Mouse (Mus musculus) heart, embryonic 13.5 days (tissue): Measurements from ENCODE around the gene Fbxl16. TPM values are rescaled to one million over a fixed set of nuclear protein-coding genes. Genes with fewer than 3 reads are reported as not detected.
A peak's percentile ranks its signal among the peaks of the same experiment; 100 is the strongest.

Experiments
- ATAC-seq: fragments of 200-750 bp; cut with Nextera tagmentation; 2 replicates; pipeline ENCODE4 v1.8.0; 2017; ENCODE audit warnings: moderate TSS enrichment; ENCODE audit not compliant: insufficient number of reproducible peaks, low FRiP score, low TSS enrichment; ENCODE audit errors: extremely low read depth
- H3K27ac ChIP-seq: fragments of 300-500 bp; sonication (generic); replicated peaks from 2 replicates; pipeline ENCODE4 v1.5.1; 2015; ENCODE audit warnings: moderate library complexity, mild to moderate bottlenecking, inconsistent platforms
- H3K27me3 ChIP-seq: fragments of 300-500 bp; sonication (generic); replicated peaks from 2 replicates; pipeline ENCODE4 v1.6.1; 2015; ENCODE audit warnings: mild to moderate bottlenecking, inconsistent platforms
- H3K36me3 ChIP-seq: fragments of 300-500 bp; sonication (generic); 2 replicates; pipeline ENCODE4 v1.6.1; 2015; ENCODE audit warnings: mild to moderate bottlenecking, inconsistent platforms
- H3K4me1 ChIP-seq: fragments of 300-500 bp; sonication (generic); 2 replicates; pipeline ENCODE4 v1.6.1; 2015; ENCODE audit warnings: inconsistent platforms
- H3K4me2 ChIP-seq: fragments of 300-500 bp; sonication (generic); 2 replicates; pipeline ENCODE4 v1.6.1; 2015; ENCODE audit warnings: inconsistent platforms, mild to moderate bottlenecking, moderate library complexity
- H3K4me3 ChIP-seq: fragments of 300-500 bp; sonication (generic); 2 replicates; pipeline ENCODE4 v1.5.1; 2015; ENCODE audit warnings: moderate library complexity, mild to moderate bottlenecking, inconsistent platforms
- H3K9ac ChIP-seq: fragments of 300-500 bp; sonication (generic); 2 replicates; pipeline ENCODE4 v1.6.1; 2015; ENCODE audit warnings: inconsistent platforms, mild to moderate bottlenecking, moderate library complexity
- H3K9me3 ChIP-seq: fragments of 300-500 bp; sonication (generic); 2 replicates; pipeline ENCODE4 v1.6.1; 2016; ENCODE audit warnings: inconsistent platforms
- WGBS: fragments of 180-500 bp; shearing (Covaris S2); methylation state at CpG from one replicate; pipeline ENCODE4 v1.1.7; 2015; ENCODE audit warnings: mixed read lengths; 5-methylcytosine and 5-hydroxymethylcytosine counted together
- polyA plus RNA-seq: library from polyadenylated mRNA; unstranded; fragments of >200 nt; fragmentation: Nextera tagmentation; extraction: Ambion mirVana; gene quantifications from 2 replicates; pipeline ENCODE4 v1.2.1, GENCODE M21; 2015

Gene Fbxl16
- polyA plus RNA-seq, 1 experiment from 2014 or later = 1.0 TPM

DNA sequence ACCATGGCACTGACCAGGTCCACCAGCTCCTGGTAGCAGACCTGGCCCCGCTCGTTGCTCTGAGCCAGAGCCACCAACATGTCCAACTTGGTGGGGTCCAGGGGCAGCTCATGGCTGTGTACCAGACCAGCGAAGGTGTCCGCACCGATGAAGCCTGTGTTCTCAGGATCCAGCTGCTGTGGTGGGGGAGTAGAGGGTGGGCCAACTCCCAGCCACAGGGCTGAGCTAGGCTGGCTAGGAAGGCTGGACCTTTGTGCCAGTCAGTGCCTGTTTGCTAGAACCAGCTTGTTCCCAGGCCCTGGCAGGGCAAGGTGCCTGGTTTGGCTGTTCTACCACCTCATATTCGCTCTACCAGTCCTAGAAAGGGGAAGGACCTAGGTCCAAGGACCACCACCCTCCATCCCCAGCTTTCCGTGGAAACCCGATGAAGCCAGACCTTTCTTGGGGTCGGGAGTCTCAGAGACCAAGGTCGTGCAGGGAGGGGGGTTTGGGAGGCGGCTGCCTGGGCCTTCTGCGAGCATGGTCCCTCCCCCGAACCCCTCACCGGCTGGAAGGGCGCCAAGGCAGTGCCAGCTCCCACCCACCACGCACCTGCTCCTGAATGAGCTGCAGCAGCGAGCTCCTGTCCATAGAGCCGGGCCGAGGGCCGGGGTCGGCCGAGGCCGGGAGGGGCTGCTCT, 27.7 kb downstream of the Fbxl16 start:
- Histone ChIP-seq H3K4me3 (peak overlapping the region; percentile 53), H3K27me3 (no peaks in the 10 kb centered on the region), H3K9ac (peak overlapping the region; percentile 84), H3K4me1 (peaks cover 56% of the 10 kb centered on the region), H3K4me2 (peak overlapping the region; percentile 86), H3K36me3 (peaks cover 63% of the 10 kb centered on the region), H3K27ac (peak overlapping the region; percentile 74), H3K9me3 (no peaks in the 10 kb centered on the region)
- no peak for ATAC-seq
- WGBS = 20% methylated on average over 21 of the region's 23 CpGs

DNA sequence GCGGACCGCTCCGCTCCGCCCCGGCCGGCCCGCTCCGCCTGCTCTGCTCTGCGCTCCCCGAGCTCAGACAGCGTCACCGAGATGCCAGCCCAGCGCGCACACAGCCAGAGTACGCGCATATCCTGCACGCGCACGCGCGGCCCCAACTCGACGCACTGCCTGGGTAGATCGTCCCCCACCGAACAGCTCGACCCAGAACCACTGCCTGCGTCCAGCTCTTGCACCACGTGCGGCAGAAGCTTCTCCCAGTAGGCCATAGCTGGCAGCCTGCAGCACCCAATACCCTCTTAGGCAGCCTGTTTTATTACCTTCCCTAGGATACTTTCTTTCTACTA, 28.2 kb downstream of the Fbxl16 start, which contains the start of gene Rhbdl1:
TSS of gene Rhbdl1 (minus strand) at position 220 of the 335 bp plus-strand sequence.
- peaks cover 51% of the 10 kb centered on the region for H3K4me1 ChIP-seq
- ATAC-seq = no peak
- peak within 1 kb of the TSS; percentile 53 for H3K4me3 ChIP-seq
- H3K4me2 ChIP-seq = peak within 1 kb of the TSS; percentile 86
- H3K27me3 ChIP-seq = no peaks in the 10 kb centered on the region
- no peaks in the 10 kb centered on the region for H3K9me3 ChIP-seq
- peaks cover 64% of the 10 kb centered on the region for H3K36me3 ChIP-seq
- 2% methylated on average over 29 of the region's 29 CpGs for WGBS
- peak within 1 kb of the TSS; percentile 84 for H3K9ac ChIP-seq
- H3K27ac ChIP-seq = peak within 1 kb of the TSS; percentile 74

DNA sequence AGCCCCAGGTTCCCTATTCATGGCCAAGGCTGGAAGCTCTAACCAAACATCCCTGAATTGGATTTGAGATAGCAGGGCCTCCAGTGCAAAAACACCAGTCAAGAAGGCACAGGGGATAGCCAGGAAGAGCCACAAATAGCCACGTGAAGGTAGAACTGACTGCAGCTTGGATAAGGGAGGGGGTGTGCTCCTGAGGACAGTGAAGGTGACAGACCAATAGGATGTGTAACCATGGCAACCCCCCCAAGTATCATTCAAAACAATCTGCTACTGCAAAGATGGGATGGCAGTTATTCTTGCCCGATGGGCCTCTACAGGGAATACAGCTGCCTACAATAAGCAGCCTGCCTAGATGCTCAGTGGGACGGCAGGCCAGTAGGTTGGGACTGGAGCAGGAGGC, 28.6 kb downstream of the Fbxl16 start:
- H3K4me2 ChIP-seq = peak overlapping the region; percentile 86
- no peaks in the 10 kb centered on the region for H3K27me3 ChIP-seq
- peak overlapping the region; percentile 53; the same call in 1 of the 2 replicates for H3K4me3 ChIP-seq
- no peak for ATAC-seq
- peak overlapping the region; percentile 74 for H3K27ac ChIP-seq
- peaks cover 49% of the 10 kb centered on the region for H3K4me1 ChIP-seq
- H3K36me3 ChIP-seq = peaks cover 69% of the 10 kb centered on the region
- WGBS = 44% methylated on average over 3 of the region's 3 CpGs
- H3K9ac ChIP-seq = peak overlapping the region; percentile 84
- H3K9me3 ChIP-seq = no peaks in the 10 kb centered on the region

DNA sequence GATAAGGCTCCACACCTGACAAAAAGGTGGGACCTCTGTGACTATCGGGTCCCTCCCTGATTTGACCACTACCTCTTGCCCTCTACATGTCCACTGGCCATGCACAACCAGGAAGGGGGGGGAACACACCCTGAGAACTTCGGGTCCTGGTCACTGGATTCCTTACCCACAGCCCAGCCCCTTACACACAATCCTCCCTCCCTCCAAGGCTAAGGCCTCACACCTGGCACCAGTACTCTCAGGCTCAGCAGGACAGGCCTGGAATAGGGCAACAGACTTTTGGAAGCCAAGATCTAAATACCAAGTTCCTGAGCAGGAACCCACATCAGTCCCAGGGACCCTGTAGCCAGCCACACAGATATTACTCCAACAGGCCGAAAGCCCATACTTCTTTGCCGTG, 30.0 kb downstream of the Fbxl16 start:
- Histone ChIP-seq H3K9me3 (no peaks in the 10 kb centered on the region), H3K4me2 (no peak overlapping the region), H3K36me3 (peaks cover 71% of the 10 kb centered on the region), H3K4me3 (no peak overlapping the region), H3K4me1 (peaks cover 58% of the 10 kb centered on the region), H3K9ac (0 out of 2 replicates have a peak overlapping the region, but pooled peaks have one; percentile 5), H3K27me3 (no peaks in the 10 kb centered on the region), H3K27ac (no peak overlapping the region)
- 79% methylated on average over 4 of the region's 4 CpGs for WGBS
- no peak for ATAC-seq

DNA sequence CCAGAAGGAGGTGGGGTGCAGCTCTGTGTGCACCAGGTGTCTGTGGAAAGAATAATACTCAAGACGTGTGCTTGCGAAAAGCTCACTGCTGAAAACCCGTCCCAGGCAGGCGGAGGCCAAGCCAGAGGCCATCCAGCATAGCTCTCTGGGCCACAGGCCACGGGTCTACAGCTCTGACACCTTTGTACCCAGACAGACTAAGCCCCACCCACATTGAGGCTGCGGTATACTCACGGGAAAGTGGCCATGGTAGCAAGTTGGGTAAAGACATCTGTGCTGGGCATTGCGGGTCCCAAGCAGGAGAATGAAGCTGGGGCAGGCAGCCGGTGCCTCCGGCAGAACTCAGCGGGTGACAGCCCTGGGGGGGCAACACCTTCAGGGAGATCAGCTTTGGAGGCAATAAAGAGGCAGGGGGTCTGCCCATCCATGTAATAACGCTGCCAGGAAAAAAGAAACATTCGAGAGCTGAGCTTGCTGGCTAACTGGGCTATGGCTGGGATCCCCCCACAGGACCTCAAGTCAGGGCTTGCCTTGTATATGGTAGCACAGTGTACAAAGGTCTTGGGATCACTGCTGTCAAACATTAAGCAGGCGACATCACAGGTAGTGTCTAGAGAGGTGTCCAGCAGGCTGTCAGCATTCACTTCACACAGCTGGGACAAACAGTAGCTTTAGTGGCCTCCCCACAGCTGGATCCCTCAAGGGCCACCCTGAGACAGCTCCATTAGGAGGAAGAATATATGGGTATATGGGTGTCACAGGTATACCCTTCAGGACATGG, 30.8 kb downstream of the Fbxl16 start:
- no peak overlapping the region for H3K4me3 ChIP-seq
- no peaks in the 10 kb centered on the region for H3K27me3 ChIP-seq
- H3K27ac ChIP-seq = no peak overlapping the region
- peaks cover 68% of the 10 kb centered on the region for H3K36me3 ChIP-seq
- no peak overlapping the region for H3K9ac ChIP-seq
- no peak for ATAC-seq
- no peaks in the 10 kb centered on the region for H3K9me3 ChIP-seq
- H3K4me1 ChIP-seq = peaks cover 53% of the 10 kb centered on the region
- 82% methylated on average over 14 of the region's 14 CpGs for WGBS
- H3K4me2 ChIP-seq = no peak overlapping the region

DNA sequence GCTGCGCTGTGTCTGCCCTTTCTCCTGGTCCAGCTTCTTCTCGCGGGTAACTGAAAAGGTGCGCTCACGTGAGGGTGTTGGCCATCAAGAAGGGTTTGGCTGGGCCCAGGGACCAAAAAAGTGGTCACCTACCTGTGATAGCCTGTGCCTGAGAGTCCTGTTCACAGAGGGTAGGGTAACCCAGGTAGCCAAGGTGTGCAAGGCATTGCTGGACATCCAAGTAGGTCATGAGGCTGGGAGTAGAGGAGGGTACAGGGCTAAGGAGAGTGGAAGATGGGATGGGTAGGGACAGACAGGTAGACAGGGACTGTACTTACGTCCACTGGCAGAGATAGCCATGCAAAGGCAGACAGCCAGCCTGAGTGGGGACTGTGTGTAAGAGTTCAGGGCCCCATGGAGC, 31.6 kb downstream of the Fbxl16 start:
- H3K27ac ChIP-seq = no peak overlapping the region
- H3K9ac ChIP-seq = no peak overlapping the region
- H3K4me3 ChIP-seq = no peak overlapping the region
- no peaks in the 10 kb centered on the region for H3K9me3 ChIP-seq
- H3K4me2 ChIP-seq = no peak overlapping the region
- H3K27me3 ChIP-seq = no peaks in the 10 kb centered on the region
- H3K36me3 ChIP-seq = peaks cover 62% of the 10 kb centered on the region
- ATAC-seq = no peak
- peaks cover 49% of the 10 kb centered on the region for H3K4me1 ChIP-seq
- 95% methylated on average over 6 of the region's 6 CpGs for WGBS

DNA sequence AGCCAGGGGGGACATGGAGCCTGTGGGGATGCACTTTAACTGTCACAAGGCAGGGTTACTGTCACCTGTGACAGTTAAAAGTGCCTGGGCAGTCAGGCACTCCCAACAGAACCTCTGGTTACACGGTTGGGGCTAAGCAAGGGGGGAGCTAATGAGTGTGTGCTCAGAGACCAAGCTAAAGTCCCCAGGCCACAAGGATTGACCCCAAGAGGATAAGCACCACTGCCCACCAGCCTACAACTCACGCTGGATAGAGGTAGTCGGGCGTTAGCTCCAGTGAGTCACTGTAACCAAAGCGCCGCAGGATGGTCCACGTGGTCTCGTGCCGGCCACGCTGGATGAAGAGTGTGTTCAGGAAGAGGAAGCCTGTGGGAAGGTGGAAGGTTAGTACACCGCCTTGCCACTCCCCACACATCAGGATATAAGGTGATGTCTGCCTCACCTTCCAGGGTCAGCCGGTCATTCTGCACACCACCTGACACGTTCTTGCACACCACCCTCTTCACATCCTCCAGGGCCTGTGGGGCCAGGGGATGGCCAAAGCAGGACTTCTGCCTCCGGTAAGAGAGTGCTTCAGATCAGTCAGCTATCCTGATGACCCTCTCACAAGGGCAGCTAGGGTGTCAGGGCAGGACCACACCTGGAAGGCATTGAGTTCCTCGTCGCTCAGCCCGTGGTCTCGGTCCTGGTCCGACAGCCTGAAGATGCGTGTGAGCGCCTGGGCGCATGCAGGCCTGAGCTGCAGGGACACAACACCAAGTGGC, 32.4 kb downstream of the Fbxl16 start, which contains the start of gene Gm20683:
TSS of gene Gm20683 (minus strand) at position 647 of the 764 bp plus-strand sequence.
- no peak within 1 kb of the TSS for H3K4me2 ChIP-seq
- no peaks in the 10 kb centered on the region for H3K27me3 ChIP-seq
- WGBS = 89% methylated on average over 22 of the region's 22 CpGs
- H3K4me3 ChIP-seq = no peak within 1 kb of the TSS
- ATAC-seq = no peak
- peaks cover 63% of the 10 kb centered on the region for H3K36me3 ChIP-seq
- H3K4me1 ChIP-seq = peaks cover 41% of the 10 kb centered on the region
- H3K27ac ChIP-seq = no peak within 1 kb of the TSS
- no peak within 1 kb of the TSS for H3K9ac ChIP-seq
- H3K9me3 ChIP-seq = no peaks in the 10 kb centered on the region

DNA sequence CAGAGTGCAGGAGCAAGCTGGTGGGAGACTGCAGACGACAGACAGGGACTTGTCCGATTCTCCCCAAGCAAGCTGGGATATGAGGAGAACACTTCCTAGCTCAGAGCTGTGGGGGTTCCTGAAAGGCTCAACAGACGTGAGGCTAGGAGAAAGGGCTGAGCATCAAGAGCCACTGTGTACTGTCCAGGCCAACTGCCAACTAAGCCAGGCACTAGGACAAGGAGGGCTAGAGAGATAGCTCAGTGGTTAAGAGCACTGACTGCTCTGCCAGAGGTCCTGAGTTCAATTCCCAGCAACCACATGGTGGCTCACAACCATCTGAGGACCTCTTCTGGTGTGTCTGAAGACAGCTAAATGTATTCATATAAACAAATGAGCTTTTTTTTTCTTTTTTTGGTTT, 33.6 kb downstream of the Fbxl16 start:
- Histone ChIP-seq H3K27me3 (no peaks in the 10 kb centered on the region), H3K4me3 (no peak overlapping the region), H3K36me3 (peaks cover 72% of the 10 kb centered on the region), H3K27ac (no peak overlapping the region), H3K4me2 (no peak overlapping the region), H3K4me1 (peaks cover 29% of the 10 kb centered on the region), H3K9ac (no peak overlapping the region), H3K9me3 (no peaks in the 10 kb centered on the region)
- ATAC-seq = no peak
- 80% methylated on average over 3 of the region's 3 CpGs for WGBS

DNA sequence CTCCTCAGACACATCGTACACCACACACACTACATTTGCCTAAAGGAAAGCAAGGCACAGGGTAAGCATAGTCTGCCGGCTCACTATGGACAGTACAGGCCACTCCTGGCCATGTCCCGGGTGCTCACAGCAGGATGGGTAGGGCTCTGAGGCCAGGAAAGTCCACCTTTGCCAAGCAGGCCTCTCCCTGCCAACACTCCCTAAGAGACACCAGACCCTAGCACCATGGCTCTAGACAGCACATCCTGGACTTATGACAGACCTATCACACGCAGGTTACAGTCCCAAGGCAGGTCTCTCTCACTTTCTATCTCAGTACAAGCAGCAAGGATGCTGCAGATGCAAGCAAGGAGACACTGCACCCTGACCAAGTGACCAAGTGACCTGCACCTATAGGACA, 34.2 kb downstream of the Fbxl16 start:
- Histone ChIP-seq H3K36me3 (peaks cover 72% of the 10 kb centered on the region), H3K4me3 (peak overlapping the region; percentile 84), H3K4me1 (peaks cover 23% of the 10 kb centered on the region), H3K4me2 (peak overlapping the region; percentile 88), H3K27ac (peak overlapping the region; percentile 88; the same call in 1 of the 2 replicates), H3K9ac (peak overlapping the region; percentile 95), H3K27me3 (no peaks in the 10 kb centered on the region), H3K9me3 (no peaks in the 10 kb centered on the region)
- 86% methylated on average over 4 of the region's 4 CpGs for WGBS
- ATAC-seq = no peak

DNA sequence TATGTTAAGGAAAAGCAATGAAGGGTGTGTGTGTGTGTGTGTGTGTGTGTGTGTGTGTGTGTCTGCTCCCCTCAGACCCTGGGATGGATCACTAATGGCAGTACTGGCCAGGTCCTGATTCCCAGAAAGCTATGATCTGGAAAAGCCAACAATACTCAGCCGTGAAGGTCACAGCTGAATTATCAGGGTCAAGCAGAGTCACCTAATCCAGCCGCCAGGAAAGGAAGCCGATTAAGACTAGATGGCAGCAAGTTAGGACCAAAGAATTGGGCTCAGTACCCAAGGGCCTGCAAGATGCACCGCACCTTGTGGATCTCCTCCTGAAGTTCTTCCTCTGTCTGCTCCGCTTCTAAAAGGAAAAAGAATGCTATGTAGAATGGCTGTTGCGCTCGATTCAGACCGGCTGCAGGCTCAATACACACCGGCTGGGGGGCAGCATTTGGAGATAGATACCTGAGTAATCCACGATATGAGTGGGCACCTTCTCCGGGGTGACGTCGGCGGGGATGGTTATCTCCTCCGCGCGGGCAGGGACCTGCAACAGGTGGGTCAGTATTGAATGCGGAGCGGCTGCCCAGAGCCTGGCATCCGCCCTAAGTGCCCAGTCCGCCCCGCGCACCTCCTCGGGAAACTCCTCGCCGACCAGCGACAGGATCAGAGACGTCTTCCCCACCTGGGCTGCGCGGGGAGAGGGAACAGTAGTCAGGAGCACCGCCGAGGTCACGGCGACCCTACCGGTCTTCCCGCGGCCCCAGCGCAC, 34.9 kb downstream of the Fbxl16 start:
- H3K36me3 ChIP-seq = peaks cover 72% of the 10 kb centered on the region
- peak overlapping the region; percentile 88 for H3K4me2 ChIP-seq
- ATAC-seq = peak; percentile 23; the same call in 1 of the 2 replicates
- H3K4me1 ChIP-seq = peaks cover 22% of the 10 kb centered on the region
- H3K4me3 ChIP-seq = peak overlapping the region; percentile 84
- 1% methylated on average over 32 of the region's 38 CpGs for WGBS
- peak overlapping the region; percentile 95 for H3K9ac ChIP-seq
- H3K27me3 ChIP-seq = no peaks in the 10 kb centered on the region
- no peaks in the 10 kb centered on the region for H3K9me3 ChIP-seq
- peak overlapping the region; percentile 88 for H3K27ac ChIP-seq
